Mouse (Mus musculus) kidney, adult 9 months (tissue): Measurements from ENCODE around the gene Celf2.

Experiments
- DNase-seq: peaks from one replicate; pipeline ENCODE4 v3.0.0; 2022

Celf2 gene

GRCm38 (mm10) chr2:7260186-7260585, 249.2 kb downstream of the Celf2 start:
- peak; percentile 33 for DNase-seq

- DNase-seq: no peak
Measured at GRCm38 (mm10) chr2:7259616-7260015, 249.7 kb downstream of the Celf2 start.

DNA sequence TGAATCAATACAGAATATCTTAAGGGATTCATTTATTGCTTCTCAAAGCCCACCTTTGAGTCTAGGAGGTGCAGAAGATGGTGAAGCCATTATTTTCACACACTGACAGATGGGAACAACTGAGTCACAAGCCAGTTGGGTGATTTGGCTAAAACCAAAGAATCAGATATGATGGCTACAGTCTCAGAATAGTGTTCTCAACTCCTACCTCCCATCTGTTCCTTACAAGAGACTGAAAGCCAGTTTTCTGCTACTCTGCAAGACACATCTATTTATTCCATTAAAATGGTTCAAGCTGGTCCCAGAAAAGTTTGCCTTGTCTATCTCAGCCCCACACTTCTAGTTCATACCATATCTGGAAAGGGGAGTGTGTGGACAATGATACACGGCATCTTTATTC, 253.3 kb downstream of the Celf2 start:
- DNase-seq: no peak

GRCm38 (mm10) chr2:7255386-7255785, 254.0 kb downstream of the Celf2 start:
- DNase-seq: no peak

GRCm38 (mm10) chr2:7250314-7250713, 259.0 kb downstream of the Celf2 start:
- DNase-seq: no peak

GRCm38 (mm10) chr2:7249002-7249401, 260.4 kb downstream of the Celf2 start:
- DNase-seq: no peak

DNA sequence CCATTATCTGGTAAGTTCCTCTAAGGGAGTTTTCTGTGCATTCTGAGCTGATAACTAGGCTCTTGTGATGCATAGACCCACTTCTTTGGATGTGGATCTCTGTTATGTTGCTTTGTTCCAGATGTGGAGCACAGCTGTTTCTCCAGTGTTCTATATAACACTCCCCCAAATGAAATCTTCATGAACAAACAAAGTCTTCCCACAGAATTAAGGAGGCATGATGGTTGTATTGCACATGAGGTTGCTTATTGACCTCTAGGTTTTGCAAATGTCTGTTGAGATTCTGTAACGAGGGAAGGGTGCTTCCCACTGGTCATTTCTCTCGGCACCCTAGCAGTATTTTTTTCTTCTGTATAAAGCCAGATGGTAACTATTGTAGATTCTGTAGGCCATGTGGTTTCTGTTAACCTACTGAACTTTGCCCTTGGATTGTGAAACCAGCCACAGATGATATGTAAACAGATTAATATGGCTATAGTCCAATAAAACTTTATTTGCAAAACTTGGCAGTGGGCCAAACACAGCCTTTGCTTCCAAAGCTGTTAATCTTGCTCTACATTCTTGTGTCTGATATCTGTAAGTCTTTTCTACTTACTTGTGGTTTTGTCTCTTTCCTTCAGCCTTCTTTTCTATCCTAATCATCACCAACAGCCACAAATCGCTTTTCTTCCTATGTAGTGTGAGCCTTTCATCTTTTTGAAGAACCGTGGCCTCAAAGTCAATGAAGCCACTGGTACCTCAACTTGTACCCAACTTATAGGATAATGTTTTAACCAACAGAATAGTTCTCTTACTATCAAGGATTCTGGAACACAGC, 263.2 kb downstream of the Celf2 start:
- peak; percentile 70 for DNase-seq

- DNase-seq: no peak
Measured at GRCm38 (mm10) chr2:7242139-7242538, 267.2 kb downstream of the Celf2 start.

GRCm38 (mm10) chr2:7241523-7241941, 267.8 kb downstream of the Celf2 start:
- DNase-seq: no peak

DNA sequence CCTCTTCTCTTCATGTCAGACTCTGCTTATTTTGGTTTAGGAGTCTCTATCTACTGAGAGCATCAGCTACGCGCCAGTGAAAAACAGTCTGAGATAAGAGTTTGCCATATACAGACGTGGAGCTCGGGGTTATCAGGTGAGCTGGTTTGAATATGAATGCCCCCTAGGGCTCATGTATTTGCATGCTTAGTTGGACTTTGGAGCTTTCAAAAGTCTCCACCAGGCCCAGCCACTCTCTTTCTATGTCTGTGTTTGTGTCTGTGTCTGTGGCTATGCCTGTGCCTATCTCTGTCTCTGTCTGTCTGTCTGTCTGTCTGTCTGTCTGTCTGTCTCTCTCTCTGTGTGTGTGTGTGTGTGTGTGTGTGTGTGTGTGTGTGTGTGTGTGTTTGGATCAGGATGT, 272.1 kb downstream of the Celf2 start:
- no peak for DNase-seq

- DNase-seq: no peak
Measured at GRCm38 (mm10) chr2:7236452-7236851, 272.9 kb downstream of the Celf2 start.

- no peak for DNase-seq
Measured at GRCm38 (mm10) chr2:7235059-7235741, 274.2 kb downstream of the Celf2 start.

GRCm38 (mm10) chr2:7234587-7234986, 274.8 kb downstream of the Celf2 start:
- no peak for DNase-seq

DNA sequence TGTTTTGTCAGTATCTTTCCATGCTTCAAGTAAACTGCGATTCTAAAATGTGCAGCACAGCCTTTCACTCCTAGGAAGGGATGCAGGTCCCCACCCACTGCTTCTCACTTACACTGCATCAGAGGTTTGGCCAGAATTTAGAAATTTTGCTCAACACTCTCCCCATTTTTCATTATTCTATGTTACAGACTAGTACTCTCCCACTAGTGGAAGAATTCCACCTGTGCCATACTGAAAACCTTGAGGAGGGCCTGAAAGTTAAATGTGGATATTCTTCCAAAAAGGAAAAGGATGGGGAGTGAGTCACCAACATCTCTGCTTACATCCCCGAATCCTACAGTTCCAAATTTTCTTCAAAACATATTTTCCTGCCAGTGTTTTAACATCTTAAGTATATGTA, 276.0 kb downstream of the Celf2 start:
- no peak for DNase-seq

DNA sequence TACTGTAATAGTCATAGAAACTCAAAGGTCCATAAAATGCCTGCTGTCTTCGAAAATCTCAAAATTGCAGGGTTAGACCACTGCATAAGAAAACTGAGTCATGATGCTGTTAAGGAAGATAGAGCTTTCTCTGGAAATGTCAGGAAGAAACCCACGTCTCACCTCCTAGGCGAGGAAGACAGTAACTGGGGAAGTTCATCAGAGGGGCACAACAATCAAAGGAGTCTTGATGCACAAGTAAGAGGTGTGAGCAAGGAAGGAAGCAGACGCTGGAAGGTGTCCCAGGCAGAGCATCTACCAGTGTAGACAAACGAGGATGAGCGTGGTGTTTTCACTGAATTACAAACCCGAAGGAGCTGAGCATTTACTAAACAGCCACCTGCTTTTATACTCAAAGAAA, 282.6 kb downstream of the Celf2 start:
- no peak for DNase-seq

DNA sequence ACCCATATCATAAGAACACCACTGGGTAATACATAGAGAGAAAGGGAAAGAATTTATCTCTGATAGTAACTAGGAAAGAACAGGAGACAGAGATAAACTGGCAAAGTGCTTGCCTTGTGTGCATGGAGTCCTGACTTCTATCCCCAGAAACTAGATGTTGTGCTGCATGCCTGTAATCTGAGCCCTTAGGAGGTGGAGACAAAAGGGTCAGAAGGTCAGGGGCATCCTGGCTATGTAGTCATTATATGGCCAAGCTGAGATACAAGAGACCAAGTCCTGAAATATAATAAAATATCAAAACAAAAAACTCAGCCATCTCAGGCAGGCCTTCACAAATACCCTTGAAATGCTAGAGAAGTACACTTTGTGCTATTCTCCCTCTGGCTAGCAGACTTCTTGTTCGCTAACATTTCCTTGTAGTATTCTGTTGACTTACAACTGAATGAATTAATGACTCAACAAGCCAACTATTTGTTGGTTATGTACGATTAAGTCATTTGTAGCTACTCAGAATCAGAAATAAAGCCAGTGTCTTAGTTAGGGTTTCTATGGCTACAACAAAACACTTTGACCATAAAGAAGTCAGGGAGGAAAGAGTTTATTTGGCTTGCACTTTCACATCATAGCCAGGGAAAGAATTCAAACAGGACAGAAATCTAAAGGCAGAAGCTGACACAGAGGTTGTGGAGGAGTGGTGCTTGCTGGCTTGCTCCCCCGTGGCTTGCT, 284.9 kb downstream of the Celf2 start:
- DNase-seq: no peak

- DNase-seq: no peak
Measured at GRCm38 (mm10) chr2:7223538-7223937, 285.8 kb downstream of the Celf2 start.

- DNase-seq: no peak
Measured at GRCm38 (mm10) chr2:7222886-7223285, 286.5 kb downstream of the Celf2 start.

DNA sequence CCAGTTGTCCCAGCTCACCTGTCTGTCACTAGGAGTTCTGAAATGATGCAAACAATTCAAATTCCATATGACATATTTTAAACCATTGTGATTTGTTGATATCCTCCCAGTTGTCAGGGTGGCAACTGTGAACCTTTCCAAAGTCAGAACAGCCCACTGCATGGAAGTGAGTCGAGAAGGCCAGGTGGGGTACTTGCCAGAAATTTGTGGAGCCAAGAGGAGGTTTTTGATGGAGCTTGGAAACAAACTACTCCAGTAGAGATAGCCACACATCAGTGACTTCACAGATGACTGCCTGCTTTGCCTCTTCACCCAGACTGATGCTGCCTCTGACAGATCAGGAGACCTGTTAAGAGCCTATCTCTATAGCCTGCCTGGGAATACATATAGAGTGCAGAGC, 287.5 kb downstream of the Celf2 start:
- no peak for DNase-seq

- DNase-seq: no peak
Measured at GRCm38 (mm10) chr2:7218101-7218500, 291.3 kb downstream of the Celf2 start.

GRCm38 (mm10) chr2:7207691-7208504, 301.5 kb downstream of the Celf2 start:
- no peak for DNase-seq

GRCm38 (mm10) chr2:7193413-7193812, 315.9 kb downstream of the Celf2 start:
- DNase-seq: no peak

DNA sequence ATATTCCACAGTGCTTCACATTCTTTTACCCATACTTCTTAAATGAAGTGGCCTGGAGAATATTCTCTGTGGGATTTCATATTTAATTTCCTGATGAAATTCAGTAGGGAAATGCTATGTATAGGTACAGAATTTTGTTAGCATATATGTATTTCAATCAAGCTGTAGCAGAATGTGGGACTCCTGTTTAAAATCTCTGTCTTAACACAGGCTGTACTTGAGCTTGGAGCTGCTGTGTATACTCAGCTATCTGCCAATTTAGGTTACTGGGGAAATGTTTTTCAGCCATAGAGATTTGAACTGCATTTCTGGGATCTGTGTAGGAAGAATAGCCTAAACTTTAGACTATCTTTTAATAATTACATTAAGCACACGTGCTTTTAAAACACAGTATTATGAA, 330.2 kb downstream of the Celf2 start:
- no peak for DNase-seq
